Mouse (Mus musculus): ENCODE data around the gene Lmo7. TPM values are rescaled to one million over a fixed set of nuclear protein-coding genes. Genes with fewer than 3 reads are reported as not detected.

Gene Lmo7
- total RNA-seq, 2 experiments from 2014 or later = 81.4 to 118 TPM

Other genes with a start within 250 kb of the Lmo7 start
- 10 to 100 TPM in 1 of 2 experiments, 1 to 10 TPM in 1; 6.1 to 12.0 TPM for gene Tbc1d4, start 120.8 kb upstream of the Lmo7 start, total RNA-seq (2021)
- gene Commd6, start 89.3 kb upstream of the Lmo7 start, total RNA-seq (2021) = 10 to 100 TPM; 57.3 to 58.6 TPM
- 10 to 100 TPM; 36.1 to 40.2 TPM for gene Uchl3, start 76.0 kb upstream of the Lmo7 start, total RNA-seq (2021)
- gene Gm9922, start 143 bp upstream of the Lmo7 start, total RNA-seq (2021) = not detected

Measured in left cerebral cortex, postnatal 36 days (tissue).